Mouse (Mus musculus) megakaryocyte, adult 5-6 weeks (primary cell): ENCODE measurements around the gene Gm20708. TPM values are rescaled to one million over a fixed set of nuclear protein-coding genes. Genes with fewer than 3 reads are reported as not detected.
A peak's percentile ranks its signal among the peaks of the same experiment; 100 is the strongest.

ENCODE experiments used
- ATAC-seq: 2 replicates; pipeline ENCODE4 v1.8.0; 2016; ENCODE audit warnings: mild to moderate bottlenecking, inconsistent platforms; ENCODE audit not compliant: poor library complexity, severe bottlenecking
- total RNA-seq, 2 experiments: library from RNA; stranded (forward) in 1 of 2; stranded (reverse) in 1 of 2; fragments of 153-499, 151-499 nt in 1 of 2; fragments of 221-1000, 200-1000 nt in 1 of 2; gene quantifications; 2 replicates each; pipeline versions ENCODE4 v1.2.3 to v1.2.4; 2015 to 2017

Gm20708 gene
- total RNA-seq, 2 experiments from 2014 or later = 1.1 TPM; not detected in 1

DNA sequence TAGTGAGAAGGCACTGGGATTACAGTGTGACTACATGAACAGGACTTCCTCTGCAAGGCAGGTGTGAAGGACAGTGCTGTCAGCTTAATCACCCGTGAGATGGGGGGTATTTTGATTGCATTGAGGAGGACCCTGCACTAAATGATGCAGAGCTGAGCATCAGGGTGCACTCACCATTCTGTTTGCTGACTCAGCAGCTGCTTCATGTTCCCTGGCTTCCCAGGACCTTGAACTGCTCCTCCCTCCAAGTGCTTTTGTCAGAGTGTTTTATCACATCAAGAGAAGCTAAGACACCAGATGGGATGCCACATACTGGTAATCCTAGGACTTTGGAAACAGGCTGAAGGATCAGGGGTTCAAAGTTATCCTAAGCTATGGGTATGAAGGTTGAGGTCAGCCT, 46.5 kb downstream of the Gm20708 start:
- ATAC-seq = no peak

DNA sequence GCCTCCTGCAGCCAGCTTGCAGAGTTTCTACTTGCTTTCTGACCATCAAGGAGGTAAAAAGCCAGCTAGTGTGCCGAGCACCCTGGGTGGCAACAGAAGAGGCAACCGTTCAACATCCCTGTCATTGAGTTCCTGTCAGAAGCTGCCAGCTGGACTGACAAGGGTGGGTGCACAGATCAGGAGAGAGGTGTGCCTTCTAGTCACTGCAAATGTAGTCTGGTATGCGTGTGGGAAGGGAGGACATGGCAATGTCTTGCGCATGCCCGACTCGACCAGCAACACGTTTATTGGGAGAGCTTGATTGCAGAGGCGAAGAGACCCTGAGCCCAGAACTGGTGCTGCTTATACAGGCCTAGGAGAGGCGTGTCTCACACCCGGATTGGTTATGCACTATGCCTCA, 48.0 kb downstream of the Gm20708 start:
- ATAC-seq = no peak

DNA sequence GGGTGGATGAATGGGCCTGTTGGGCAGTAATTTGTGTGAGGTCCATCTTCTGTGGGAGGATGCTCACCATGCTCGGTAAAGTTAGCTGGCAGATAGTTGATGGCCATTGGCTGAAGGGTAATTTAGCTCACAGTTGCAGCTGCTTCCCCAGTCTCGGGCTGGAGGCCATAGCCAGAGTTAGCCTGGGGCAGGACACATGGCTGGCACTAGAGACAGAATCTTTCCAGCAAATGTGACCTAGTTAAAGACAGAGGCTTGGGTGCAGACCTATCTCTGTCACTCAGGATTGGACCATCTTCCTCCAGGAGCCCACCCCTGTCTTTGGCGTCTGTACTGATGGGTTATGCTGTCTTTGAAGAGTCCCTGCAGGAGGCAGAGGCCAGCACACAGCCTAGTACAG, 48.9 kb downstream of the Gm20708 start:
- no peak for ATAC-seq

DNA sequence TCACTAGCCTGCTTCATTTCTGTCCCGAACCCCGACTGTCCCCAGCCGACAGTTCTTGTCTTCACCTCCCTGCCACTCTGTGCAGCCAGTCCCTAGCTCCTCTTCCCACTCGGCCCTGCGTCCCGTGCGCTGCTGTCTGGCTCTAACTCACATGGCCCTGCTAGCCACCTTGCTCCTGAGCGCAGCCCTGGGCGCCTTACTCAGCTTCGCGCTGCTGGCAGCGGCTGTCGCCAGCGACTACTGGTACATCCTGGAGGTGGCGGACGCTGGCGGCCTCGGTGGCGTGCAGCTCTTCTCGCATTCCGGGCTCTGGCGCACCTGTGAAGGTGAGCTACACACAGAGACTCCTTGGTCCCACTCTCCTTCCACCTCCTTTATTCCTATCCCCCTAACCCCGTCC, 51.1 kb downstream of the Gm20708 start, which contains the start of gene Tmem235:
Tmem235 (plus strand) TSS at position 152 of the 400 bp plus-strand sequence.
- ATAC-seq = no peak

DNA sequence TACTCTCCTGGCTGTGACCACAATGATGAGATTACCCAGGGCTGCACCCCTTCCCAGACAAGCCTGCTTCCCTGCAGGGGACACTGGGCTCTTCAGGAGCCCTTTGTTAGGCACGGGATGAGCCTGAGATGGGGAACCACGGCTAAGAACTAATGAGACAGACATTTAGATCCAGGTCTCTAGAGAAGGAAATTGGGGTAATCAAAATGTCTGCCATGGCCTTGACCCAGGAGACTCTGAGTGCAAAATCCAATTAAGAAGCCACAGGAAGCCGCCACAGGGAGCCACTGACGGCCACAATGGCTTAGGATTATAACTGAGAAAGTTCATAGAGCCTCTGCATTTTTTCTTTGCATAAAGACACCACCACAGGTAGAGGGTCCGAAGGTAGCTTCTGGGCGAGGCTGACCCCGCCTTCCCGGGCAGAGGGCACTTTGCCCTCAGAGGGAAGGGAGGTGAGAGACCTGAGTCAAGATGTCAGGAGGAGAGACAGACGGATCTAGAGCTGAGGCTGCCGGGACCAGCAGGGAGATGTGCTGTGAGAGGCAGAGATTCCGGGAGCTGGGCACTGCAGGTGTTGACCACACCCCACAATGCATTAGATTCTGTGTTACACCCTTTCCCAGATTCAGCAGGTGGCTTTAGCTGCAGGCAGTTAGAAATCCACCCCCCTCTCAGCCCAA, 53.8 kb downstream of the Gm20708 start:
- ATAC-seq = no peak

DNA sequence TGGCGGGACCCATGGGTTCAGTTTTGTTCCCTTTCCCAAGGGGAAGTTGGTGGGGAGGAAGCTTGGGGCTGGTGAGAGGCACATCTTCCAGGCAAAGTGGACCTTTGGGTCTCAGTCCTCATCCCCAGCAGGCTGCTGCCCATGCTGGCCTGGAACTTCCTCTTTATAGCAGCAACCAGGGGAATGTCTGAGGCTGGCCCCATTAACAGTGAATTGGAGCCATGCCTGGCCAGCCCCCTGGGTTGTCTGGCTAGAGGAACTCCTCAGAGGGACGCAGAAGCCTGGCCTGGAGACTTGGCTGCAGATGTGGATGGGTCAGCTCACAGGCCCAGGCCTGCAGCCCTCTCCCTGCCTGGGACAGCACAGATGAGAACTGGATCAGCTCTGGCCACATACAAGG, 55.3 kb downstream of the Gm20708 start:
- peak; percentile 66 for ATAC-seq

DNA sequence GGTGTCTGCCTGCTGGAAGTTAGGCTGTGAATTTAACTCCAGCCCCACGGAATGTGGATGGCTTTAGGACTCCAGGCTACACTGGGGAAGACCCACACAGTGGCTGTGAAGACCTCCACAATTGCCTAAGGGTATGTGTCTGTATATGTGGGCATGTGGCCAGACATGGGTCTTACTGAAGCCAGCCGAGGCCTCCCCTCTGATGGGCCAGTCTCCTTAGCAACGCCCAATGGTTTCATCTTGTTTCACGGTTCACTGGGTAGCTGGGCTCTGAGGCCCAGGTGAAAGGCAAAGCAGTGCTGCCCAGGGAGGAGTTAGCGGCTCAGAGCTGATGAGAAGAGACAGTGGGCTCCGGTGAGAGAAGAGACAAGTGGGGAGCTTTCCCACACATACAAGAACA, 56.5 kb downstream of the Gm20708 start:
- no peak for ATAC-seq

DNA sequence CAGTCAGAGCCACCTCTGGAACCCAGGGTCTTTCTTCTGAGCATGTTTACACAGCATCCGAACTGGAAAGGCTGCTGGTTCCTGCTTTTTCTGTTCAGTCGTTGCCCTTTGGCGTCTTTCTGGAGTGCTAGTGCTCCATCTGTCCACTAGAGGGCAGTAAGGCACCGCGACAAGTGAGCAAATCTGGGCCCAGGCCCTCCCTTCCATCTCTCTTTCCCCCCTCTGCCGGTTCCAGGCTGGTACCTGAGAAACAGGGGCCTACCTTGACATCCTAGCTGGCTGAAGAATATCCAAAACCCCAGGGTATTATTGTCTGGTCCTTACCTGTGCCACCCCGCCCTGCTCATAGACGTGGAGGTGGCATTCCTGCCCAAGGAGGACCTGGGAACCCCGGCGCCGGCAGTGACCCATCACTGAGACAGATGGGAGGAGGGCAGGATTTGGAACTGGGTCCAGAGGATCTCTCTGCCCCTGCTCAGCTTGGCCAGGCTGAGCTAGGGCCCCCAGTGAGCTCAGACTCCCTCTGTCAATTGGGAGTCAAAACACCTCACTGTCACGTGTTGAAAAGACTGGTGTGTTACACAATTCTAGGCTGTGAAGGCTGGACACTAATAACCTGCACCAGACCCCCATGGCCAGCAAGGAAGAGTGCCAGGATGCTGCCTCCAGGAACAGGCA, 61.4 kb downstream of the Gm20708 start:
- ATAC-seq = peak; percentile 76

DNA sequence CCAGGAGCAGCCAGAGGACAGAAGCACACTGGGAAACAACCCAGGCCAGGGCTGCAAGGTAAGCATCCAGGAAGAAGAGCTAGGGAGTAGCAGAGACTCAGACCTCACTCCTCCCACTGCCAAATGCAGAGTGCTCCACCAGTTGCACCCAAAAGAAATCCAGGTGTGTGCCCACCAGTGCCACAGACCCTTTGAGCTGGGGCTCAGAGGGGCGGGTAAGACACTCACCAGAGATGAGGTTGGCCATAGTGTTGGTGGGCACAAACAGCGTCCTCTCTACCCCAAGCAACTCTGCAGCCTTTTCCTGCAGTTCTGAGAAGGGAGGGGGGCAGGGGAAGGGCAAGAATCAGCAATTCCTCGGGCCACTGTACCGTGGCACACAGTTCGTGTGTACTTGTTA, 61.9 kb downstream of the Gm20708 start:
- ATAC-seq = no peak

DNA sequence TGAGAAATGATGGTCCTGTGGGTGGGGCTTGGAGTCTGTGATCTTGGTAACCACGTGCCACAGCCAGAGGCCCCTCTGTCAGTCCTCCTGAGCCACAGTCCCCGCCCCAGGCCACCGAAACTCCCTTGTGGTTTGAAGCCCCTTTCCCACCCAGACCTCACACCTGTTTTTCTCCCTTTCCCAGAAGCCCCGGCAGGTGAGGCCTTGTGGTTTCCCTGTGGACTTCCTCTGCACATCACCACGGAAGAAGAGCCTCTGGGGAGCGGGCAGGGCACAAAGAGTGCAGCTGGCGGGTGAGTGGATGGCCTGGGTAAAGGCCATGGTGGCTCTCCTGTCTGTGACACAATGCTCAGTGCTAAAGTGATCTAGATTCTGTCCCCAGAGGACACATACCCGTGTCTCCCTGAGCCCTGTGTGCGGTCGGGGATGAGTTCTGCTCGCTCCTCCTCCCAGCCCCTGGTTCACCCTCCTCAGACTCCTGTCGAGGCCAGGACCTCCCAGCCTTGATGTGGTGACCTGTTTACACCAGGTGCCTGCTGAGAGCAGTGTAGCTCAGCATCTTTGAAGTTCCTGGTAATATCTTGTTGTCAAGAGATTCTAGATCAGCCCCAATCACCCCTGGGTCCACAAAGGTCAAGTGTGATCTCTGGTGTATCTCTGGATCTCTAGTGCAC, 62.6 kb downstream of the Gm20708 start:
- peak; percentile 16; the same call in 1 of the 2 replicates for ATAC-seq

DNA sequence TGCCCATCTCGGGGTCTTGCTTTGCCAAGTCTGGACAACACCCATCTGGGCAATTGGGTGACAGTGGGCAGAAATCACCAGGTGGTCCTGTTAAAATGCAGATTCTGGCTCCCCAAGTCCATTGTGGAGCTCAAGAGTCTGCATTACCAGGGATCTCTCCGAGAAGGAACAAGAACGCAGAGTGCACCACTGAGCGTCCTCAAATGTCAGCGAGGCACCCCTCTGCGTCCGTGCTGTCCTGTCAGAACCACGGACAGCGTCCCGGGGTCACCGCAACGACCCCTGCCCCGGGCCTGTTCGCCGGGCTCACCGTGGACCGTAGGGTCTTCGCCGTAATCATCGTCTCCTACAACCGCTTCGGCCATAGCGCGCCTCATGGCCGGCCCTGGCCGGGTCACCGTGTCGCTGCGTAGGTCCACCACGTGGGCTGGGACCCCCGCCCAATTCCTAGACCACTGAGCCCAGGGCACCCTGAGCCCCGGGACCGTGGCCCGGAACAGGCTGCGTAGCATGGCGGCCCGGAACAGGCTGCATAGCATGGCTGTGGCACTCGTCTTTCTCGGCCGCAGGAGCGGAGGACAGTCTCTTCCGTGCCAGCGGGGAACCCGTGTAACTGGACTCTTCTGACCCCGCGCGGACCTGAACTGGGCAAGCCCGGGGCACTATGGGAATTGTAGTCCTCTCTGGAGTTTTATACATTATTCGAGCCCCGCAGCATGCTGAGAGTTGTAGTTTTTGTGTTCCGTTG, 63.6 kb downstream of the Gm20708 start, which contains the start of gene Tha1:
Tha1 (minus strand) TSS at position 621 of the 748 bp plus-strand sequence.
- ATAC-seq = peak; percentile 56

DNA sequence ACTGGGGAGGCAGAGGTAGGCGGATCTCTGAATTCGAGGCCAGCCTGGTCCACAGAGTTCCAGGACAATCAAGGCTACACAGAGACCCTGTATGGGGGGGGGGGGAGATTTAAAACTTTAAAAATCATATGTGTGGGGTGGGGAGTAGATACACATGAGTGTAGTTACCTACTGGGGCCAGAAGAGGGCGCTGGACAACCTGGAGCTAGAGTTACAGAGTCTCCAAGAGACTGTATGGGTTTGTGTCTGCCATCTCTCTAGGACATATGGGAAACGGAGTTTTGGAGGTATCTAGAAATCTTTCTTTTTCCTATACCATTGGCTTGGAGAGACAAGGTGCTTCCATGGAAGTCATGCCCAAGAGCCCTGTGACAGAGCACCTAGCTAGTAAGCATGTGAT, 65.0 kb downstream of the Gm20708 start:
- ATAC-seq = no peak

DNA sequence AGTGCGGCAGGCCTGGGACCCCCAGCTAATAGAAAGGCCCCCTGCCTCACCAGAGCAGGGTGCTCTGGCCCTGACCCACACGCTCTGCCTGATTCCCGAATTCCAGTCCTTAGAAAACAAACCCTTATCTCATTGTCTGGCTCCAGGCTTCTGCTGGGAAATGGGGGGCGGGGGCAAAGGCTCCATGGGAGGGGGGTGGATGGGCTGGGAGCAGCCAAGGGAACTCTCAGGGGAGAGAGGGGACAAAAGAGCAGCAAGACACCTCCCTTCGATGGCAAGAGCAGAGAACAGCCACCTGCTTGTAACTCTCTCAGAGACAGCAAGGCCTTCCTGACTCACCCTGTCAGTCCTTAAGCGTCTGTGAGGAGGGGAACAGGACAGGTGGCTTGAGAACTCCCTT, 66.2 kb downstream of the Gm20708 start:
- no peak for ATAC-seq

DNA sequence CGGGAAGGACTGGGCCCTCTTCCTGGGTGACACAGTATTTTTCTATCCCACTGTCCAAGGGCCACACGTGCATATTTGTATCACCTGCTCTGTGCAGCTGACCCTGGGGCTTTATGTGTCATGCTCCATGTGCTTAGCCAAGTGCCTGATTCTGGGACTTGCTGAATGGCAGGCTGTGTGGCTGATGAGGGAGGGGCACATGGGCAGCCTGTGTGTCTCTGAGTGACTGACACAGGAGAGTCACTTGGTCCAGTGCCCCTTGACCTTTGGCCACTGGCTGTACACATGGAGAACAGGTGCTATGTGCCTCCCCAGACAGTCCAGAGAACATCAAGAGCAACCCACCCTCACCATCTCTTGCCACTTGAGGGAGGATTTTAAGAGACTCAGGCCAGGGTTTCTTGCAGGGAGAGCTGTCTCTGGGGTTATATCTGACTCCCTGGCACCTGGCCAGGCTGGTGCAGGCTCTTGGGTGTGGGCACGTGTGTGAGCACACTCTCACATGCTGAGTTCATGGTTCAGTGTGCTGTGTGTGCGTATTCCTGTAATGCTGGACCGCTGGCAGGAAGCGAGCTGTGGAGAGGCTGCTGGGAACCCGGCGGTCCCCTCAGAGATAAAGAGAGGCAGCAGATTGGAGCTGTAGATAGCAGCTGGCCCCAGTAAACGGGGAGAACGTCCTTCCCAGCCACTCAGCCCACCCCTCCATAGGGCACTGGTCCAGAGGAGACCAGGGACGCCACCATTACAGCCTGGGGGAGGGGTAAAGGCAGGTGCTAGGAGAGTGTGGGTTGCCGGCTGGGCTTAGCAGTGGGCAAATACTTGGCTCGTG, 68.7 kb downstream of the Gm20708 start:
- peak; percentile 34 for ATAC-seq

DNA sequence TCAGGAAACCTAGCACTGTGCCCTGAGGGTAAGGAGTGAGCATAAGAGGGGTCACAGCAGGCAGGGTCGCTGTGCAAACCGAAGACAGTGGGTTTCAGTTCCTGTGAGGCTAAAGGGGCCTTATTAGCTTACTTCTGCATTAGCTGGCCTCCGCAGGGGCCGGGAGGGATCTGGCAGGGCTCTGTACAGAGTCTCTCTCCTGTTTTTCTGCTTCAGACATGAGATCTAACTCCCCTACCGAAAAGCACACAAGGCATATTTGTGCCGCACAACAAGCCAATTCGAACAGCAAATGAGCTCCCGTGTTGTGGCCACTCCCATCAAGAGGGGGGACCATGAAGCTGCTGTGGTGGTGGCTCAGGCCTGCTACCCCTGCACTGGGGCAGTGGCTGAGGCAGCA, 69.4 kb downstream of the Gm20708 start:
- ATAC-seq = peak; percentile 57

DNA sequence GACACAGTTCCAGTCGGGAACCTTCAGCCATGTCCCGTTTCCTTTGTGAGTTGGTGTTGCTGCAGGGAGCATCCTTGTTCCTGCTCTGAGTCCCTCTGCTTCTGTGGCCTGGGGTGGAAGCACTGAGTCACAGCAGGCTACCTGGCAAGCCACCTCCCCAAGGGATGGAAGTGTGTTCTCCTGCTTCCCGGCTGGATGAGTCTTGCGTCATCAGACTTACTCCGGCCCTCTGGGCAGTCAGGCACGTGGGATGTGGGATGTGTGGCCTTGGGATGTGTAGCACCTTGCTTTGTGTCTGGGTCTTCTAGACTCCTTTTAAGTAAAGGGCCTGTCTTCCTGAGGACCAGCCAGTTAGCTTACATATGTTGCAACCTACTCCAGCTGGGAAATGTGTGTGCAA, 70.2 kb downstream of the Gm20708 start:
- ATAC-seq = no peak

DNA sequence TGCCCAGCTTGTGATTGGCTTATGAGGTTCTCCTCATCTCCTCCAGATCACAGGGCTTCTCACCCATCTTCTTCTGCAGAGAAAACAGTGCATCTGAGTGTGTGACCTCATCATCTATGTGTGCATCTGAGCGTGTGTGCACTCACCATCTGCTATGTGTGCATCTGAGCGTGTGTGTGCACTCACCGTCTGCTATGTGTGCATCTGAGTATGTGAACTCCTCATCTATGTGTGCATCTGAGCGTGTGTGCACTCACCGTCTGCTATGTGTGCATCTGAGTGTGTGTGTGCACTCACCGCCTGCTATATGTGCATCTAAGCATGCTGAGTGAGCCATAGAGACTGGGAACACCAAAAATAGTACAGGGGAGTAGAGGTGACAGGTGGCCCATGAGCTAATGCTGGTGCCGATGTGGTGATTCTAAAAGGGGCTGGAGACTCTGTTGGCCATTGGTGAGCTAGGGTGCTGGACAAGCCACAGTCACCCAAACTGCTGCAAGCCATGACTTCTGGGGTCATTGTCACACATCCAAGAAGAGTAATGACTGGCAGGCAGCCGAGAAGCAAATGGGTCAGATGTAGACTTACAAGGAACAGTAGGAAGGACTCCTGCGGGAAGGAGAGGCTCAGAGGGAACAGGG, 71.0 kb downstream of the Gm20708 start:
- ATAC-seq = no peak

DNA sequence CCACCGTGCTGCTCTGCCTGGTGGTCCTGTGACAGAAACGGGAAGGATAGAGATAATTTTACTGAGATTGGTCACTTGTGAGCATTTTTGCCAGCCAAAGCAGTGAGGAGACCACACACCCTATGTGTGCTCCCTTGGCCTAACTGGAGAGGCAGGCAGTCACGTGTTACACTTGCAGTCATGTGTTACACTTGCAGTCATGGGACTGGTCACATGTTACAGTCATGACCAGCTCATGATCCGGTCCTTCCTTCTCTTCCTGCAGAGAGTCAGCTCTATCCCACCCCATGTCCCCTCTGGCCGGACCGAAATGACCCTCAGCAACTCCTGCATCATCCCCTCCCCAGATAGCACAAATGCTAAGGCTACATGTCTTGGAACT, 71.5 kb downstream of the Gm20708 start:
- no peak for ATAC-seq

DNA sequence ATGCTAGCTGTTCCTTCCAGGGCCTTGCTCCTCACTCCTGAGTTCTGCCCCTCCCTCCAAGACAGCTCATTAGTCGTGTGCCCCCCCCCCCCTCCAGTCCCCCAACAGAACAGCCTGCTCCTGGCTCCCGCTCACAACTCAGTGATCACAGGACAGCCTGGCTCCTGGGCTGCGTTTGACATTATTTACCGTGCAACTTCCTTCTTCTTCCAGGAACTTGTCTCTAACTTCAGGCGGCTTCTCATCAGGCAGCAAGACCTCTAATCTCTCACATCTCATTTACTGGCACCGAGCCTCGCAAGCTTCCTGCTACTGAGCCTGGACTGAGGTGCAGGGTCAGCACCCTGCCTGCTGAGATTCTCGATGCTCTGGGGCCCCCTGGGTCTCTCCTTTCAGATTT, 72.3 kb downstream of the Gm20708 start:
- ATAC-seq = peak; percentile 34; the same call in 1 of the 2 replicates

DNA sequence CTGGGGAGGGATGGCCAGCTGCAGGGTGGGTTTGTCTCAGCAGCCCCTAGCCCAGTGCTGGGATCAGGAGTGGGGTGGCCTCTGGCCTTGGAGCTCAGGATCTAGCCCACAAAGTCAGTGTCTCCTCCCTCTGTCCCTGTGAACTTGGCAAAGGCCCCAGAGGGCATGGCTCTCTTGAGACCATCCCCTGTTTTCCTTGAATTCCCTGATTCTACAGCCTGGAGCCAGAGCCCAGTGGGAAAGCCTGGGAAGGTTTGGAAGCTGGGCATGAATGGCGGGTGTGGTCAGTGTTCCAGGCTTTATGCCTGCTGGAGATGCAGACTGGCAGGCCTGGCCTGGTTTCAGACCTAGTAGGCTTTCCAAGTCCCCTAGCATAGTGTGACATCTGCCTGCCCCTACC, 72.7 kb downstream of the Gm20708 start:
- ATAC-seq = no peak
